Mouse (Mus musculus): Measurements from ENCODE around the gene Gas1. TPM values are rescaled to one million over a fixed set of nuclear protein-coding genes. Genes with fewer than 3 reads are reported as not detected.
A peak's percentile ranks its signal among the peaks of the same experiment; 100 is the strongest.

Gas1 gene
- 78.0 and 93.4 TPM in 2 replicates for polyA plus RNA-seq (2015; fragmentation: Nextera tagmentation; extraction: Ambion mirVana)

DNA sequence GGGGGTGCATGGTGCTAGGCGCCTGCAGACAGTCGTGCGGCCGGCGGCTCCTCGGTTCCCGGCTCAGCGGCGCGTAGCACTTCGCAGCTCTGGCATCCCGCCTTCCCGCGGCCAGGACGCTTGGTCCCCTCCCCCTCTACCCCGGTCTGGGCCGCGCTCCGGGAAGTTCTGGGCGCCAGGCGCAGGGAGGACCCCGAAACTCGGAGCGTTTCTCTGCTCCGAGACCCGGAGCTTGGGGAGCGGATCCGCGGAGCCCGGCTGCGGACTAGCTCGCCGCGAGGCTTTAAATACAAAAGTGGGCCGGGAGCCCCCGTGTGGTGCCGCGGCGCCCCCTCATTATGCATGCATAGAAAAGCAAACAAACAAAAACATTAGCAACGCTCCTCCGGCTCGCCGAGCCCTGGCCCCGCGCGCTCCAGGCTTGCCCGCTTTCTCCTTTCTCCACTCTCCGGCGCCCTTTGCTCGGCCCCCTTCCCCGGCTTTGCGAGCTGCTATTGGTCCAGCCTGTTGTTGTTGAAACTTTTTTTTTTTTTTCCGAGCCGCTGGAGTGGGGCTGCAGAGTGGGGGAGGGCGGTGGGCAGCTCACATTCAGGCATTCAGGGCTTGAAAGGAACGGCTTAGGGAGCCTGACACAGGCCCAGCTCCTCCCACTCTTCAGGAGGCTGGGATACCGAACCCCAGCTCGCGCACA lies at the start of gene Gas1:
Gene Gas1 (minus strand): TSS at position 260 of the 691 bp plus-strand sequence.
- WGBS = under 1% methylated on average over 58 of the region's 59 CpGs
- peak; percentile 90 for ATAC-seq
- peak within 1 kb of the TSS; percentile 98 for H3K27ac ChIP-seq
- peak within 1 kb of the TSS; percentile 80 for H3K9ac ChIP-seq
- H3K9me3 ChIP-seq = no peaks in the 10 kb centered on the region
- H3K36me3 ChIP-seq = no peaks in the 10 kb centered on the region
- peak within 1 kb of the TSS; percentile 96 for H3K4me2 ChIP-seq (replicated peaks)
- H3K27me3 ChIP-seq (replicated peaks) = peaks cover 1% of the 10 kb centered on the region
- H3K4me3 ChIP-seq (replicated peaks) = peak within 1 kb of the TSS; percentile 69
- H3K4me1 ChIP-seq (replicated peaks) = peaks cover 13% of the 10 kb centered on the region; the same call in 1 of the 2 replicates

- Histone ChIP-seq H3K4me3 (replicated peaks) (no peak overlapping the region), H3K9me3 (no peaks in the 10 kb centered on the region), H3K27me3 (replicated peaks) (no peaks in the 10 kb centered on the region), H3K4me1 (replicated peaks) (peaks cover 19% of the 10 kb centered on the region), H3K4me2 (replicated peaks) (peak overlapping the region; percentile 35), H3K9ac (no peak overlapping the region), H3K36me3 (no peaks in the 10 kb centered on the region), H3K27ac (peak overlapping the region; percentile 83)
- peak; percentile 83 for ATAC-seq
- 11% methylated on average over 9 of the region's 9 CpGs for WGBS
Observed at GRCm38 (mm10) chr13:60226251-60226836, 49.2 kb upstream of the Gas1 start.

DNA sequence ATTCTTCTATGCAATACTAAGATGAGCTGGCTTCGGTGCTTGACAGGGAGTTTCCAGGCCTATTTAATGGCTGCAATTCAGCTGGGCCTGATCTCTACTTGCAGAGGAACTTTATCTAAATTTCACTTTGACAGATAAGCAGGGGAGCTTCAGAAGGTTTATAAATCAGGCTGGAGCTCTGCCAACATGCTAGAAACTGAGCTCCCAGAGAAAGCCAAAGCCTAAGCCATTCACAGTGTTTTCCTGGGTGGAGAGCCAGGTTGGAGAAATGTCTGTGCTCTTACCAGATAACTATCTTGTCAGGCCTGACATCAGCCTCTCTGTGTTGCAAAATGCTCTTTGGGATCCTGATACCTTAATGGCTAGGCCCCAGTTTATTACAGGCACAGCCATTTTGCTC lies 48.6 kb upstream of the Gas1 start:
- Histone ChIP-seq H3K27ac (peak overlapping the region; percentile 83), H3K4me1 (replicated peaks) (peaks cover 18% of the 10 kb centered on the region), H3K9ac (no peak overlapping the region), H3K4me3 (replicated peaks) (no peak overlapping the region), H3K36me3 (no peaks in the 10 kb centered on the region), H3K9me3 (no peaks in the 10 kb centered on the region), H3K4me2 (replicated peaks) (peak overlapping the region; percentile 35), H3K27me3 (replicated peaks) (no peaks in the 10 kb centered on the region)
- 5% methylated on average over 1 of the region's 1 CpGs for WGBS
- peak; percentile 71 for ATAC-seq

DNA sequence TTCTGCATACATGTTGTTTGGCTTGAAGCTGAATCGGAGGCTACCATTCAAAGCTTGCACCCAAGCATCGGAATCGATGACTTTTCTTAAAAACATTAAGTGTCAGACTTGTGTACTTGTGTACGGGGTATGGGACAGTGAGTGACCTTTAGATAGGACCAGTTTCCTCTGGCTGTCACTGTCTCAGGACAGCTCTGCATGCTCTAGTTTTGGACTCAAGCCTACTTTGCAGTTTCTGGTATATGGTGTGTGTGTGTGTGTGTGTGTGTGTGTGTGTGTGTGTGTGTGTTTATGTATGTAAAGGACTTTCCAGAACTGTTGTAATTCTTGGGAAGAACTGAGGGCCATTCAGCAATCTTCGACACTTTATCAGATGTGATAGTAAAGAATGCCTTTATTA lies 48.1 kb upstream of the Gas1 start:
- H3K27me3 ChIP-seq (replicated peaks) = no peaks in the 10 kb centered on the region
- H3K4me1 ChIP-seq (replicated peaks) = peaks cover 18% of the 10 kb centered on the region
- H3K36me3 ChIP-seq = no peaks in the 10 kb centered on the region
- ATAC-seq = 0 out of 2 replicates have a peak, but pooled peaks have one; percentile 35
- no peaks in the 10 kb centered on the region for H3K9me3 ChIP-seq
- peak overlapping the region; percentile 83; the same call in 1 of the 2 replicates for H3K27ac ChIP-seq
- H3K4me3 ChIP-seq (replicated peaks) = no peak overlapping the region
- 75% methylated on average over 5 of the region's 5 CpGs for WGBS
- no peak overlapping the region for H3K4me2 ChIP-seq (replicated peaks)
- no peak overlapping the region for H3K9ac ChIP-seq

- H3K9me3 ChIP-seq = no peaks in the 10 kb centered on the region
- H3K9ac ChIP-seq = no peak overlapping the region
- no peaks in the 10 kb centered on the region for H3K36me3 ChIP-seq
- H3K4me3 ChIP-seq (replicated peaks) = no peak overlapping the region
- H3K27me3 ChIP-seq (replicated peaks) = no peaks in the 10 kb centered on the region
- H3K27ac ChIP-seq = no peak overlapping the region
- H3K4me2 ChIP-seq (replicated peaks) = no peak overlapping the region
- ATAC-seq = no peak
- peaks cover 18% of the 10 kb centered on the region for H3K4me1 ChIP-seq (replicated peaks)
- 76% methylated on average over 2 of the region's 2 CpGs for WGBS
Observed at GRCm38 (mm10) chr13:60223797-60224196, 46.6 kb upstream of the Gas1 start.

DNA sequence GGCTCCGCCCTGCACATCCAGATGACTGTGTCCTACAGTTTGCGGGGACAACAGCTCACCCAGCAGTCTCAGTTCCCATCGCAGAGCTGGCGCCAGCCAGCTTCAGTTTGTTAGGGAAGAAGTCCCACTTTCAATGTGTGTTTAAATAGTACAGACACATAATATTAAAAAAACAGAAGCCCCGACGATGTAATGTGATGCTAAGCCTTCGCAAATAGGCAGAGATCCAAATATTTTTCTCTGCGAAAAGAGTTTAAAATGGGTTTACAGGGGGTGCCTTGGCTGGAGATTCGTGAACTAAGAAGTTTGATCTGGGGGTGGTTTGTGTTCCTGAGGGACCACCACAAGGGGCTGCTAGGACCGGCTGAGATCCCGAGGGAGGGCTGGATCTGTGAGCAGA lies 45.2 kb upstream of the Gas1 start:
- Histone ChIP-seq H3K9ac (no peak overlapping the region), H3K4me3 (replicated peaks) (no peak overlapping the region), H3K4me1 (replicated peaks) (peaks cover 14% of the 10 kb centered on the region), H3K4me2 (replicated peaks) (no peak overlapping the region), H3K36me3 (no peaks in the 10 kb centered on the region), H3K27ac (peak overlapping the region; percentile 54; the same call in 1 of the 2 replicates), H3K27me3 (replicated peaks) (no peaks in the 10 kb centered on the region), H3K9me3 (no peaks in the 10 kb centered on the region)
- no peak for ATAC-seq
- WGBS = 51% methylated on average over 11 of the region's 11 CpGs

DNA sequence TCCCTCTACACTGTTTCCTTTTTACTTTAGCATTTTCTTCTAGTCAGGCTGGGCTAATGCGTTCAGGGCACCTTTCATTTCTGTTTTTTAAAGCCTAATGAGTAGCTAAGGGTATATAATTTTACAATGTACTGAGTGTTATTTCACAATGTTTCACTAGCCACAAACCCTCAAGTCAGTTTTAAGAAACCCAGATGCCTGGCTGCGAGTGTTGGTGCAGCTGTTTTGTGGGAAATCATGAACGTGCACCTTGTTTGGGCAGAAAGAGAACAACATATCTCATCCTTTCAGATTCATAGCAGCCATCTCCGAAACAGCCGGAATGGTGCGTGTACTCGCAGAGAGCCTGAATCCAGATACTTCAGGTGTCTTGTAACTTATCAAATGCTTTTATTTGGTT lies 36.7 kb upstream of the Gas1 start:
- Histone ChIP-seq H3K9me3 (no peaks in the 10 kb centered on the region), H3K9ac (no peak overlapping the region), H3K27me3 (replicated peaks) (no peaks in the 10 kb centered on the region), H3K27ac (no peak overlapping the region), H3K4me1 (replicated peaks) (no peaks in the 10 kb centered on the region), H3K36me3 (no peaks in the 10 kb centered on the region), H3K4me3 (replicated peaks) (no peak overlapping the region), H3K4me2 (replicated peaks) (no peak overlapping the region)
- 47% methylated on average over 7 of the region's 7 CpGs for WGBS
- no peak for ATAC-seq

GRCm38 (mm10) chr13:60207135-60207601 lies 30.0 kb upstream of the Gas1 start:
- Histone ChIP-seq H3K9ac (no peak overlapping the region), H3K4me1 (replicated peaks) (no peaks in the 10 kb centered on the region), H3K27me3 (replicated peaks) (no peaks in the 10 kb centered on the region), H3K4me3 (replicated peaks) (no peak overlapping the region), H3K36me3 (no peaks in the 10 kb centered on the region), H3K4me2 (replicated peaks) (no peak overlapping the region), H3K9me3 (no peaks in the 10 kb centered on the region; the same call in 1 of the 2 replicates), H3K27ac (no peak overlapping the region)
- 92% methylated on average over 6 of the region's 6 CpGs for WGBS
- ATAC-seq = no peak

- WGBS = 87% methylated on average over 6 of the region's 6 CpGs
- no peak for ATAC-seq
- Histone ChIP-seq H3K27me3 (replicated peaks) (no peaks in the 10 kb centered on the region), H3K9me3 (no peaks in the 10 kb centered on the region; the same call in 1 of the 2 replicates), H3K4me3 (replicated peaks) (no peak overlapping the region), H3K27ac (no peak overlapping the region), H3K4me2 (replicated peaks) (no peak overlapping the region), H3K9ac (no peak overlapping the region), H3K4me1 (replicated peaks) (no peaks in the 10 kb centered on the region), H3K36me3 (no peaks in the 10 kb centered on the region)
Observed at GRCm38 (mm10) chr13:60204746-60205145, 27.6 kb upstream of the Gas1 start.

- 0 out of 2 replicates have a peak overlapping the region, but pooled peaks have one; percentile 11 for H3K27ac ChIP-seq
- peak; percentile 55 for ATAC-seq
- H3K4me2 ChIP-seq (replicated peaks) = no peak overlapping the region
- no peaks in the 10 kb centered on the region for H3K9me3 ChIP-seq
- H3K27me3 ChIP-seq (replicated peaks) = no peaks in the 10 kb centered on the region
- H3K36me3 ChIP-seq = no peaks in the 10 kb centered on the region
- WGBS = 20% methylated on average over 6 of the region's 6 CpGs
- H3K4me3 ChIP-seq (replicated peaks) = no peak overlapping the region
- H3K4me1 ChIP-seq (replicated peaks) = no peaks in the 10 kb centered on the region
- no peak overlapping the region for H3K9ac ChIP-seq
Observed at GRCm38 (mm10) chr13:60193273-60193672, 16.1 kb upstream of the Gas1 start.

DNA sequence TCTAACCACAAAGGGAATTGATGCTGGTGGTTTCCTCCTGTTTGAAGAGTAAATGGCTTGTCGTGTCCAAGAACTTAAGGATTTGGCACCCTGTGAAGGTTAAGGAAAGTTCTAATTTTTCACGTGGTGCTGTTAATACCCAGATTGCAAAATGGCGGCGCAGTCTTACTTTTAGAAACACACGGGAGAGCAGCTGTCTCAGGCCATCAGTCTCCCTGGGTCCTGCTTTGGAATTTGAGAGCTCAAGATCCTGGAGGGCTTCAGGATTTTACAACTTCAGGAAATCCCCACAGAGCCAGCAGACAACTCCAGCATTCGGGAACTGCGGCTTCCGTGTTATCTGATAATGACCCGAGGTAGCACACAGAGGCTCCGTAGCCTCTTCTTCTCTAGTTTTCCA lies 12.8 kb upstream of the Gas1 start:
- Histone ChIP-seq H3K9ac (no peak overlapping the region), H3K27me3 (replicated peaks) (no peaks in the 10 kb centered on the region), H3K4me1 (replicated peaks) (no peaks in the 10 kb centered on the region), H3K4me3 (replicated peaks) (no peak overlapping the region), H3K9me3 (no peaks in the 10 kb centered on the region), H3K36me3 (no peaks in the 10 kb centered on the region), H3K27ac (no peak overlapping the region), H3K4me2 (replicated peaks) (no peak overlapping the region)
- no peak for ATAC-seq
- 49% methylated on average over 10 of the region's 10 CpGs for WGBS

DNA sequence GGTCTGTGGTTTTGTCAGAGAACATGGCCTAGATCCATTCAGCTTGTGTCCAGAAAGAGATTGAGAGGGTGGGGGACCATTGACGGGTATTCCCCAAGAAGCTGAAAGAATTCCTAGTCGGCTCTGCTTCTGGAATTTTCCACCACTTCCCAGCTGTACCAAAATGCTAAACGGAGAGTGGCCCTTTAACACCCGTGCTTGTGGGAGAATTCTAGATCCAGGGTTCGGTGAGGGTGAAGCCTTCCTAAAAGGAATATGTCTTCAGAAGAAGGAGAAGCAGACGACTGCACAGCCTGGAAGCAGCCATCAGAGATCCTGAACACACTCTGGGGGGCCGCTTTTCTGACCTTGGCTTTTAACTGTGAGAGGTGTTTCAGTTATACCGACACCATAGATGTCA lies 11.8 kb upstream of the Gas1 start:
- 80% methylated on average over 8 of the region's 8 CpGs for WGBS
- no peaks in the 10 kb centered on the region for H3K27me3 ChIP-seq (replicated peaks)
- no peak overlapping the region for H3K4me2 ChIP-seq (replicated peaks)
- no peaks in the 10 kb centered on the region for H3K4me1 ChIP-seq (replicated peaks)
- H3K4me3 ChIP-seq (replicated peaks) = no peak overlapping the region
- no peaks in the 10 kb centered on the region for H3K9me3 ChIP-seq
- no peak overlapping the region for H3K9ac ChIP-seq
- no peak for ATAC-seq
- no peak overlapping the region for H3K27ac ChIP-seq
- H3K36me3 ChIP-seq = no peaks in the 10 kb centered on the region

- Histone ChIP-seq H3K4me3 (replicated peaks) (no peak overlapping the region), H3K36me3 (no peaks in the 10 kb centered on the region), H3K27me3 (replicated peaks) (no peaks in the 10 kb centered on the region), H3K9me3 (no peaks in the 10 kb centered on the region), H3K4me1 (replicated peaks) (no peaks in the 10 kb centered on the region), H3K4me2 (replicated peaks) (no peak overlapping the region), H3K27ac (no peak overlapping the region), H3K9ac (no peak overlapping the region)
- ATAC-seq = no peak
- 91% methylated on average over 2 of the region's 2 CpGs for WGBS
Observed at GRCm38 (mm10) chr13:60187276-60187675, 10.1 kb upstream of the Gas1 start.
